In genomic region chr3:101516781-101517499, GRCm38 (mm10) we compare ENCODE assay signal across 8 mouse cellular contexts.
A peak's percentile ranks its signal among the peaks of the same experiment; 100 is the strongest.
DNase-seq lines count a peak whose midpoint lies in the region; ATAC-seq and TF ChIP-seq lines count a peak whose summit lies in the region.

No protein-coding gene starts in this region.

- no peak overlapping the region for H3K4me2 ChIP-seq in hindbrain, embryonic 13.5 days
- H3K4me2 ChIP-seq in limb, embryonic 14.5 days (replicated peaks; ENCODE audit: low read depth, low read length, severe bottlenecking) = 0 out of 2 replicates have a peak overlapping the region, but pooled peaks have one; percentile 5
- no peak overlapping the region for H3K4me2 ChIP-seq in neural tube, embryonic 15.5 days

- no peak overlapping the region for H3K9ac ChIP-seq in hindbrain, embryonic 13.5 days
- no peak overlapping the region for H3K9ac ChIP-seq in limb, embryonic 14.5 days (ENCODE audit: low read depth, low read length, severe bottlenecking)
- no peak overlapping the region for H3K9ac ChIP-seq in neural tube, embryonic 15.5 days (replicated peaks)

- no peaks in the 10 kb centered on the region for H3K9me3 ChIP-seq in hindbrain, embryonic 13.5 days
- H3K9me3 ChIP-seq in limb, embryonic 14.5 days (ENCODE audit: control insufficient read depth, low read length) = no peaks in the 10 kb centered on the region
- no peaks in the 10 kb centered on the region for H3K9me3 ChIP-seq in neural tube, embryonic 15.5 days (replicated peaks)

- no peaks in the 10 kb centered on the region for H3K36me3 ChIP-seq in hindbrain, embryonic 13.5 days
- no peaks in the 10 kb centered on the region for H3K36me3 ChIP-seq in limb, embryonic 14.5 days (ENCODE audit: control insufficient read depth, insufficient read depth, low read length)
- H3K36me3 ChIP-seq in neural tube, embryonic 15.5 days = no peaks in the 10 kb centered on the region

- peak overlapping the region; percentile 58; the same call in 1 of the 2 replicates for H3K27ac ChIP-seq in hindbrain, embryonic 13.5 days
- H3K27ac ChIP-seq in limb, embryonic 14.5 days (replicated peaks; ENCODE audit: low read depth, low read length) = no peak overlapping the region
- H3K27ac ChIP-seq in neural tube, embryonic 15.5 days (replicated peaks) = peak overlapping the region; percentile 28

- no peak for TF ChIP-seq POLR2A in limb, embryonic 14.5 days (IDR thresholded peaks at IDR 0.05; ENCODE audit: borderline replicate concordance, extremely low read depth, insufficient read depth, insufficient read length)

- 46% methylated on average over 15 of the region's 15 CpGs for WGBS in hindbrain, embryonic 13.5 days
- WGBS in limb, embryonic 14.5 days = 39% methylated on average over 14 of the region's 15 CpGs
- WGBS in neural tube, embryonic 15.5 days = 37% methylated on average over 15 of the region's 15 CpGs

- DNase-seq in ovary, adult 18-20 months (ENCODE audit: low spot score) = peak; percentile 60
- DNase-seq in ovary, postnatal 14 days (ENCODE audit: low spot score) = no peak
- no peak for DNase-seq in limb, embryonic 14.5 days (ENCODE audit: low spot score)
- no peak for DNase-seq in layer of hippocampus, adult 11-12 months (ENCODE audit: low spot score)
- DNase-seq in adipocyte (ENCODE audit: low spot score) = no peak
- no peak for DNase-seq in cerebellum, adult 11 months

- H3K4me3 ChIP-seq in hindbrain, embryonic 13.5 days = no peak overlapping the region
- H3K4me3 ChIP-seq in limb, embryonic 14.5 days (replicated peaks; ENCODE audit: low read length) = no peak overlapping the region
- no peak overlapping the region for H3K4me3 ChIP-seq in neural tube, embryonic 15.5 days (replicated peaks)

- peak; percentile 38; the same call in 1 of the 2 replicates for ATAC-seq in hindbrain, embryonic 13.5 days (ENCODE audit: low FRiP score)
- no peak for ATAC-seq in limb, embryonic 14.5 days (ENCODE audit: low FRiP score, low read depth)
- ATAC-seq in neural tube, embryonic 15.5 days (ENCODE audit: low FRiP score) = peak; percentile 53; the same call in 1 of the 2 replicates

- peaks cover 49% of the 10 kb centered on the region for H3K4me1 ChIP-seq in hindbrain, embryonic 13.5 days (replicated peaks)
- H3K4me1 ChIP-seq in limb, embryonic 14.5 days (ENCODE audit: control insufficient read depth, insufficient read depth, low read length) = peaks cover 17% of the 10 kb centered on the region
- H3K4me1 ChIP-seq in neural tube, embryonic 15.5 days = peaks cover 35% of the 10 kb centered on the region

- H3K27me3 ChIP-seq in hindbrain, embryonic 13.5 days = no peaks in the 10 kb centered on the region
- no peaks in the 10 kb centered on the region for H3K27me3 ChIP-seq in limb, embryonic 14.5 days (ENCODE audit: control insufficient read depth, insufficient read depth, low read length)
- no peaks in the 10 kb centered on the region for H3K27me3 ChIP-seq in neural tube, embryonic 15.5 days (replicated peaks)
